Mouse (Mus musculus): Measurements from ENCODE around the gene Hdac5. TPM values are rescaled to one million over a fixed set of nuclear protein-coding genes. Genes with fewer than 3 reads are reported as not detected.
A peak's percentile ranks its signal among the peaks of the same experiment; 100 is the strongest.

Gene Hdac5
- polyA plus RNA-seq (2014; fragmentation: Nextera tagmentation; extraction: Ambion mirVana): 52.1 and 54.5 TPM in 2 replicates

DNA sequence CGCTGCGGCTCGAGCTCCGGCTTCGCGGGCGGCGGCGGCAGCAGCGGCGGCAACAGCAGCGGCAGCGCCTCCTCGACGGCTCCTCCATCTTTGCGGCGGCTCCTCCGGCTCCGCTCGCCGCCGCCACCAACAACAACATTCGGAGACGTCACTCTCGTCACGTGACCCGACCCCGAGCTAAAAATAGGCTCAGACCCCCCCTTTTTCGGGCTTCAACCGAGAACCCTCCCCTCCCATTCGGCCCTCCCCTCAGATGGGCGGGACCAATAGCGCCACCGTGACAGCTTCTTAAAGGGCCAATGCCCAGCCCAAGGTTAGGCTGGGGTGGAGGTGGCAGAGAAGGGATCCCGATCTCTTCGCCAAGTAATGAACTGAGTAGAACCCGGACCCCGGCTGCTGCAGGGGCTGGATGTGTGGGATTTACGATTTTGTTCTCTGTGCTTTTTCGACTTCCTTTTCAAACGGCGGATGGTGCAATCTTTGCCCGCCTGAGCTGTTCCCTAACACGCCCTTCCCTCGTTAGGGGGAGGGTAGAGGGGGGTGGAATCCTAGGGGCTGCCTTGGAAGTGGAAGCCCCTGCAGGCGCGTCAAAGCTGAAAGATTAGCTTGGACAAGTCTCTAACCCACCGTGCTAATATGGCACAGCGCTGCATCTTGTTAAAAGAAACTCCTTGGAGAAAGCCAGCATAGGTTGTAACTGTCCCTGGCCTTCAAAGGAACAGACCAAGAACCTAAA, at the start of gene Hdac5:
Gene Hdac5, minus strand, starts transcription at position 161 of the 736 bp plus-strand sequence.
- peak; percentile 86 for ATAC-seq (ENCODE audit: insufficient number of reproducible peaks, insufficient read depth, low FRiP score, low read depth)
- H3K9ac ChIP-seq (ENCODE audit: low read length): peak within 1 kb of the TSS; percentile 96
- H3K36me3 ChIP-seq (ENCODE audit: control insufficient read depth, insufficient read depth, low read length): no peaks in the 10 kb centered on the region
- H3K27ac ChIP-seq (replicated peaks in 1 of 2; ENCODE audit: control insufficient read depth in 1 of 2, insufficient read depth in 1 of 2, low read depth in 2 of 2, low read length in 2 of 2): peak within 1 kb of the TSS; percentile 77 to 88
- peak within 1 kb of the TSS; percentile 81 to 98 for H3K4me3 ChIP-seq (ENCODE audit: control insufficient read depth in 1 of 2, insufficient read depth in 1 of 2, low read depth in 1 of 2, low read length in 2 of 2)
- H3K27me3 ChIP-seq (ENCODE audit: control insufficient read depth, insufficient read depth, low read length): no peaks in the 10 kb centered on the region
- no peaks in the 10 kb centered on the region for H3K9me3 ChIP-seq (ENCODE audit: control insufficient read depth, low read length)
- H3K4me1 ChIP-seq (ENCODE audit: control insufficient read depth in 2 of 2, insufficient read depth in 2 of 2, low read length in 2 of 2): peaks cover 29 to 45% of the 10 kb centered on the region in 2 experiments
- peak within 1 kb of the TSS; percentile 93 for H3K4me2 ChIP-seq (ENCODE audit: low read length)
- under 1% methylated on average over 42 of the region's 49 CpGs for WGBS

DNA sequence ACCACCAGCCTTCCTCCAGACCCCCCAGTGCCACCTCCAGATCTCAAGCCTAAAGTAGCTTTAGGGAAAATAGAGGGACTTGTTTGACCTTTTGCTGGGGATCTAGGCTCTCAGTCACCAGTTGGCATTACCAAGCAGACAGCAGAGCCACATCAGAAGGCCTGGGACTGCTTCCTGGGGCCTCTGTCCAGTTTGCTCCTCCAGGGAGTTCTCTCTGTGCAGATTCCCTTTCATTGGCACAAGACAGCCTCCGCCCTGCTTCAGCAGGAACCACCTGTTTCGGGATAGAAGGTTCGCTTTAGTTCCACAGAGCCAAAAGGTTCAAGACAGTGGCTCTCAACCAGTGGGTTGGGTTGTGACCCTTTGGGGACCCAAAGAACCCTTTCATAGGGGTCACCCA, 49.6 kb upstream of the Hdac5 start:
- no peak overlapping the region for H3K27ac ChIP-seq (replicated peaks in 1 of 2; ENCODE audit: control insufficient read depth in 1 of 2, insufficient read depth in 1 of 2, low read depth in 2 of 2, low read length in 2 of 2)
- H3K27me3 ChIP-seq (ENCODE audit: control insufficient read depth, insufficient read depth, low read length): peaks cover 10% of the 10 kb centered on the region
- ATAC-seq (ENCODE audit: insufficient number of reproducible peaks, insufficient read depth, low FRiP score, low read depth): no peak
- H3K36me3 ChIP-seq (ENCODE audit: control insufficient read depth, insufficient read depth, low read length): no peaks in the 10 kb centered on the region
- H3K9me3 ChIP-seq (ENCODE audit: control insufficient read depth, low read length): no peaks in the 10 kb centered on the region
- H3K4me2 ChIP-seq (ENCODE audit: low read length): no peak overlapping the region
- WGBS: 83% methylated on average over 3 of the region's 3 CpGs
- H3K4me3 ChIP-seq (ENCODE audit: control insufficient read depth in 1 of 2, insufficient read depth in 1 of 2, low read depth in 1 of 2, low read length in 2 of 2): no peak overlapping the region
- peaks cover 0 to 6% of the 10 kb centered on the region in 2 experiments; a peak in 1 of 4 replicates for H3K4me1 ChIP-seq (ENCODE audit: control insufficient read depth in 2 of 2, insufficient read depth in 2 of 2, low read length in 2 of 2)
- H3K9ac ChIP-seq (ENCODE audit: low read length): no peak overlapping the region

DNA sequence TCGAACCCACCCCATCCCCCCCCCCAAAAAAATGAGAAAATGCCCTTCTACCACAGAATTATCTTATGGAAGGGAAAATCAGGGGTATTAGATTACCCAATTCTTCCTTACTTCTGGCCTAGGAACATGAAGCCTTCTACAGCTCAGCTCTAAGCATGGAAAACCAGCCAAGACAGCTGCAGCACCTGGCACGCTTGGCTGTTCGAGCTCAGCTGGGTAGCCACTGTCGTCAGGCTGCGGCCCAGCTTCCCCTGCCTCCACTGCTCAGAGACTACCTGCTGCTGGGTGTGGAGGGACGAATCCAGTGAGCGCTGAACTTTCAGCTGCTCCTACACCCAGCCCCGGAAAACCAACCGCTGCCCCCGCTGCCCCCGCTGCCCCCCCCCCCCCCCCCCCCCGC, 47.8 kb upstream of the Hdac5 start:
- no peak overlapping the region for H3K4me2 ChIP-seq (ENCODE audit: low read length)
- H3K9me3 ChIP-seq (ENCODE audit: control insufficient read depth, low read length): no peaks in the 10 kb centered on the region
- no peak overlapping the region for H3K27ac ChIP-seq (replicated peaks in 1 of 2; ENCODE audit: control insufficient read depth in 1 of 2, insufficient read depth in 1 of 2, low read depth in 2 of 2, low read length in 2 of 2)
- H3K9ac ChIP-seq (ENCODE audit: low read length): no peak overlapping the region
- 76% methylated on average over 8 of the region's 12 CpGs for WGBS
- no peak overlapping the region for H3K4me3 ChIP-seq (ENCODE audit: control insufficient read depth in 1 of 2, insufficient read depth in 1 of 2, low read depth in 1 of 2, low read length in 2 of 2)
- peaks cover 0 to 6% of the 10 kb centered on the region in 2 experiments; a peak in 1 of 4 replicates for H3K4me1 ChIP-seq (ENCODE audit: control insufficient read depth in 2 of 2, insufficient read depth in 2 of 2, low read length in 2 of 2)
- H3K36me3 ChIP-seq (ENCODE audit: control insufficient read depth, insufficient read depth, low read length): no peaks in the 10 kb centered on the region
- H3K27me3 ChIP-seq (ENCODE audit: control insufficient read depth, insufficient read depth, low read length): peaks cover 10% of the 10 kb centered on the region
- ATAC-seq (ENCODE audit: insufficient number of reproducible peaks, insufficient read depth, low FRiP score, low read depth): no peak

DNA sequence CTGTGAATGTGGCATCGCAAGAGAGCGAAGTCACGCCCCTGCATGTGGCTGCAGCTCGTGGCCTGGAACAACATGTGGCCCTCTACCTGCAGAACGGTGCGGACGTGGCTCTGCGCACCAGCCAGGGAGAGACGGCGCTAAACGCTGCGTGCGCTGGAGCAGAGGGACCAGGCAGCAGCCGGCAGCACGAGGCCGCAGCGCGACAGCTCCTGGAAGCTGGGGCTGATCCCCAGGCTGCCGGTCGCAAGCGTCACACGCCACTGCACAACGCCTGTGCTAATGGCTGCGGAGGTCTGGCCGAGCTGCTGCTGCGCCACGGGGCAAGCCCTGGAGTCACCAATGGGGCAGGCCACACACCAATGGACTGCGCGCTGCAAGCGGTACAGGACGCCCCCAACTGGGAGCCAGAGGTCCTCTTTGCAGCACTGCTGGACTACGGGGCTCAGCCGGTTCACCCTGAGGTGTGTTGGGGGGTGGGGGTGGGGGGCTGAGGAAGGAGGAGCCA, 46.5 kb upstream of the Hdac5 start:
- H3K4me1 ChIP-seq (ENCODE audit: control insufficient read depth in 2 of 2, insufficient read depth in 2 of 2, low read length in 2 of 2): peaks cover 0 to 6% of the 10 kb centered on the region in 2 experiments; a peak in 1 of 4 replicates
- H3K9ac ChIP-seq (ENCODE audit: low read length): peak overlapping the region; percentile 68
- H3K4me2 ChIP-seq (ENCODE audit: low read length): peak overlapping the region; percentile 80
- no peaks in the 10 kb centered on the region for H3K9me3 ChIP-seq (ENCODE audit: control insufficient read depth, low read length)
- peak overlapping the region; percentile 32 to 36 for H3K4me3 ChIP-seq (ENCODE audit: control insufficient read depth in 1 of 2, insufficient read depth in 1 of 2, low read depth in 1 of 2, low read length in 2 of 2)
- peak; percentile 61 for ATAC-seq (ENCODE audit: insufficient number of reproducible peaks, insufficient read depth, low FRiP score, low read depth)
- 2% methylated on average over 33 of the region's 33 CpGs for WGBS
- H3K27me3 ChIP-seq (ENCODE audit: control insufficient read depth, insufficient read depth, low read length): peaks cover 10% of the 10 kb centered on the region
- H3K27ac ChIP-seq (replicated peaks in 1 of 2; ENCODE audit: control insufficient read depth in 1 of 2, insufficient read depth in 1 of 2, low read depth in 2 of 2, low read length in 2 of 2): no peak overlapping the region
- H3K36me3 ChIP-seq (ENCODE audit: control insufficient read depth, insufficient read depth, low read length): no peaks in the 10 kb centered on the region

DNA sequence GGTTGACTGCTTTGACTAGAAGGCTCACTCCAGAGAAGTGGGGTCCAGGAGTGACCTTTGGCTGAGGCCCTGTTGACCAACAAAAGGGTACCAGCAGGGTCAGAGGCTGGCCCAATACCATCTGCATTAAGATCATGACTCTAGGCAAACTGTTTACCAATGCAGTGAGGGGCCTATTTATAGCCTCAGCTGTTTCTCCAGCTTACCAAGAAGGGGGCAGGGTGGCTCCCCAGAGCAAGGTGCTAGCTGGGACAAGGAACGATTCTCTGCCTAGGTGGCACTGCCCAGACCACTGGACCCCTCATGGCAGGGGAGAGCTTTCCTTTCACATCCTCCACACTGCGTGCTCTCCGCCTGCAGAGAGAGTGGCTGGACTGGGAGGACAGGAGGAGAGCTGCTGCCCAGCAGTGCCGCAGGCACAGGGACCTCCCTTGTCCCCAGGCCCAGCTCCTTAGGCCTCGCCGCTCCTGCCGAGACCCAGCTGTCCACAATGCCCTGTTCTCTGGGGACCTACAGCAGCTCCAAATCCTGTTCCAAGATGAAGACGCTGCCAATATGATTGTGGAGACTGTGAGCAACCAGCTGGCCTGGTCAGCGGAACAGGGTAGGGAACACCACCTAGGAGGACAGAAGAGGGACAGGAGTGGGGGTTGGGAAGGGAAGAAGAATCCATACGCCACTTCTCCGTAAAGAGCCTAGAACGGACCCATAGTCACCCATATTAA, 38.7 kb upstream of the Hdac5 start, which contains the start of gene Asb16:
Gene Asb16, plus strand, starts transcription at position 224 of the 725 bp plus-strand sequence.
- 0 out of 4 replicates have a peak within 1 kb of the TSS, but pooled peaks of 1 of the 2 experiments have one; percentile 19 for H3K27ac ChIP-seq (replicated peaks in 1 of 2; ENCODE audit: control insufficient read depth in 1 of 2, insufficient read depth in 1 of 2, low read depth in 2 of 2, low read length in 2 of 2)
- H3K9me3 ChIP-seq (ENCODE audit: control insufficient read depth, low read length): no peaks in the 10 kb centered on the region
- ATAC-seq (ENCODE audit: insufficient number of reproducible peaks, insufficient read depth, low FRiP score, low read depth): no peak
- 84% methylated on average over 12 of the region's 12 CpGs for WGBS
- peaks cover 7% of the 10 kb centered on the region; the same call in 1 of the 2 replicates for H3K36me3 ChIP-seq (ENCODE audit: control insufficient read depth, insufficient read depth, low read length)
- peaks cover 12 to 16% of the 10 kb centered on the region in 2 experiments for H3K4me1 ChIP-seq (ENCODE audit: control insufficient read depth in 2 of 2, insufficient read depth in 2 of 2, low read length in 2 of 2)
- no peaks in the 10 kb centered on the region for H3K27me3 ChIP-seq (ENCODE audit: control insufficient read depth, insufficient read depth, low read length)
- no peak within 1 kb of the TSS for H3K4me3 ChIP-seq (ENCODE audit: control insufficient read depth in 1 of 2, insufficient read depth in 1 of 2, low read depth in 1 of 2, low read length in 2 of 2)
- 0 out of 2 replicates have a peak within 1 kb of the TSS, but pooled peaks have one; percentile 31 for H3K4me2 ChIP-seq (ENCODE audit: low read length)
- H3K9ac ChIP-seq (ENCODE audit: low read length): no peak within 1 kb of the TSS; the same call in 1 of the 2 replicates

DNA sequence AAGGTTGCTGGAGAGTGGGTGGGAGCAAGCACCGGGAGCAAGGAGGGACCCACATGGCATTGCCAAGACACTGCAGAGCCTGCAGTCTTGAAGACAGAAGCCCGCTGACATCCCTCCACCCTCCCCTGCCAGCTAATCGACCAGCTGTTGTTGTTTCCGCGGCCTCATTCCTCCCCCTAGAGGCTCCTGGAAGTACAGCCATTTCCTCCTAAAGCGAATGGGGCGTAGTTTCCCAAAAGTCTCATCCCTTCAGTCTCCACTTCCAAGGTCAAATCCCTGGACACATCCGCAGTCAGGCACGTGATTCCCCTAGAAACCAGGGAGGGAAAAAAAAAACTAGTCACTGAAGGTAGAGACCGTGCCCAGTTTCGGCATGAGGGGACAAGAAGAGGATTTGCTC, 37.5 kb upstream of the Hdac5 start:
- Histone ChIP-seq H3K36me3 (ENCODE audit: control insufficient read depth, insufficient read depth, low read length) (peaks cover 13% of the 10 kb centered on the region), H3K4me1 (ENCODE audit: control insufficient read depth in 2 of 2, insufficient read depth in 2 of 2, low read length in 2 of 2) (peaks cover 12 to 16% of the 10 kb centered on the region in 2 experiments), H3K27me3 (ENCODE audit: control insufficient read depth, insufficient read depth, low read length) (no peaks in the 10 kb centered on the region), H3K9ac (ENCODE audit: low read length) (peak overlapping the region; percentile 34; the same call in 1 of the 2 replicates), H3K4me2 (ENCODE audit: low read length) (peak overlapping the region; percentile 31; the same call in 1 of the 2 replicates), H3K27ac (replicated peaks in 1 of 2; ENCODE audit: control insufficient read depth in 1 of 2, insufficient read depth in 1 of 2, low read depth in 2 of 2, low read length in 2 of 2) (no peak overlapping the region), H3K4me3 (ENCODE audit: control insufficient read depth in 1 of 2, insufficient read depth in 1 of 2, low read depth in 1 of 2, low read length in 2 of 2) (no peak overlapping the region), H3K9me3 (ENCODE audit: control insufficient read depth, low read length) (no peaks in the 10 kb centered on the region)
- 1% methylated on average over 11 of the region's 11 CpGs for WGBS
- 0 out of 2 replicates have a peak, but pooled peaks have one; percentile 19 for ATAC-seq (ENCODE audit: insufficient number of reproducible peaks, insufficient read depth, low FRiP score, low read depth)

DNA sequence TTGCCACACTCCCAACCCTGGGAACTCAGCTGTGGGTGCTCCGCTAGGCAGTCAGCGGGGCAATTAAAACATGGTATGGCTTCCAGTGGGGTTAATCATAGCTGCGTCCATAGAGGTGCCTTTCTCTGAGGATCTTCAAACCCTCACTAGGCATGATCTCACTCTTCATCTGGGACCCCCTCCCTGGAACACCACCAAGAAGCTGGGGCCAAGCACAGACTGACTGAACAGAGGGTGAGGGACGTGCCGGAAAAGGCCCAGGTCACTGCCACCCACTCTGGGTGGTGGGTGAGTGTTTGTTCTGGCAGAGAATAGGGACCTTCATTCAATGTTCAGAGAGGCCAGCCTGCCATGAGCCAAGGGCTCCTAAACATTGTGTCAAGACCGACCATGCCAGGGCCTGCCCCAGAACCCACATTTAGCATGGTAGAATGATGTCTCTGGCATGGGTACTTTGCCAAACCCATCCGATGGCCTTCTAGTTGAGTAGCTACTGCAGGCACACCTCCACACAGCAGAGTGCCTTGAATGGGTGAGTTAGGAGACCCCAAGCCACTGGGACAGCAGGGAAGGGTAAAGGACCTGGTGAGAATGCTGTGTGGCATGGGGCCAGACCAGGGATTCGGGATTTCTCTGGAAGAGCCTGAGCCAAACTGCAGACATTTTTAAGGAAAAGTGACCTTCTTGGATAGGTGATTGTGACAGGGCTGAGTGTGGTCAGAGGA, 36.8 kb upstream of the Hdac5 start:
- ATAC-seq (ENCODE audit: insufficient number of reproducible peaks, insufficient read depth, low FRiP score, low read depth): no peak
- Histone ChIP-seq H3K36me3 (ENCODE audit: control insufficient read depth, insufficient read depth, low read length) (peaks cover 19% of the 10 kb centered on the region), H3K9ac (ENCODE audit: low read length) (peak overlapping the region; percentile 34; the same call in 1 of the 2 replicates), H3K27me3 (ENCODE audit: control insufficient read depth, insufficient read depth, low read length) (no peaks in the 10 kb centered on the region), H3K4me1 (ENCODE audit: control insufficient read depth in 2 of 2, insufficient read depth in 2 of 2, low read length in 2 of 2) (peaks cover 12 to 16% of the 10 kb centered on the region in 2 experiments), H3K27ac (replicated peaks in 1 of 2; ENCODE audit: control insufficient read depth in 1 of 2, insufficient read depth in 1 of 2, low read depth in 2 of 2, low read length in 2 of 2) (no peak overlapping the region), H3K4me2 (ENCODE audit: low read length) (peak overlapping the region; percentile 31; the same call in 1 of the 2 replicates), H3K4me3 (ENCODE audit: control insufficient read depth in 1 of 2, insufficient read depth in 1 of 2, low read depth in 1 of 2, low read length in 2 of 2) (no peak overlapping the region), H3K9me3 (ENCODE audit: control insufficient read depth, low read length) (no peaks in the 10 kb centered on the region)
- 86% methylated on average over 8 of the region's 8 CpGs for WGBS
